Mouse (Mus musculus): ENCODE results near the gene Lrrn3.
A peak's percentile ranks its signal among the peaks of the same experiment; 100 is the strongest.

Lrrn3 gene

DNA sequence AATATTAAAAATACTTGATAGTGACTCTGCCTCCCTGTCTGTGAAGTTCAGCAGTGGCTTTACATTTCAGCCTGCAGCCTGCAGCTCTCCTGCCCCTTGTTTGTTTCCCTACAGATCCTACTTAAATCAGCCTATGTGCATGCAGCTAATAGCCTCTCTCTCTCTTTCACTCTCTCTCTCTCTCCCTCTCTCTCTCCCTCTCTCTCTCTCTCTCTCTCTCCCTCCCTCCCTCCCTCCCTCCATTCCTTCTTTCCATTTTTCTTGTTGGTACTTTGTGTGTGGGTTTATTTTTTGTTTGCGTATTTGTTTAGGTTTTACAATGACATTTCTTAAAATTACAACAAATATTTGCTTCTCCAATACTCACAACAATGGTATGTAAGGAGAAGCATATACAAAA, at the start of gene Lrrn3:
Gene Lrrn3 (minus strand): TSS at position 101 of the 400 bp plus-strand sequence.
- DNase-seq, result no peak

DNA sequence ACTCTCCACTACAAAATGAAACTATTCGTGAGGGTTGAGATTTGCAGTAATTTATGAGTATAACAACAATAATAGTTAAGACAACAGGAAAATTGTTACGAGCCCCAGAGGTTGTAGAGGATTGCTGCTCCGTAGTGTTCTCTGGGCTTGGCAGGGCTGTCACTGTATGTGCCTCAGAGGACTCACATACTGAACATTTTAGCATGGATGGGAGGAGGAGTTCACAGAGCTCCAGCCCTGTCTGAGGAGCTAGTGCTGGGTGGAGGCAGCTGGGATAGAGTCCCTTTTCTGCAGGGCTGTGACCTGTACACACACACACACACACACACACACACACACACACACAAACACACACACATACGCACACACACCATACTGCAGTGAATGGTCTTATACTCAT, 42.2 kb upstream of the Lrrn3 start:
- DNase-seq, result no peak

DNA sequence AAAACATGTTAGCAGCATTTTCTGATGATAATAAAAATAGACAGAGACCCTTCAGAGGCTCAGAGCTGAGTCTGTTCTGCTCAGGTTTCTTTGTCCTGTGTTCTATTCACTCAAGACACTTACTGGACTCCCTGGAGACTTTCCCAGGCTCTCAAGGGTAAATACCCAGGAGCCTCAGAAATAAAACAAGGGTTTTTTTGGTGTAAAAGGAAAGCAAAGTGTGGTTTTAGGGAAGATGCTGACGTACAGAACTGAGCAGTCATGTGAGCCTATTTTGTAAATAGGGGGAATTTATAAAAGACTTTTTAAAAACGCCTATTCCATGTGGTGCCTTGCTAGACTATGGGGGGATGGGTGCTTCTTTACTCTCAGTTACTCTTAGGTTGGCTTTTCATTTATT, 40.5 kb upstream of the Lrrn3 start:
- DNase-seq, result no peak

DNA sequence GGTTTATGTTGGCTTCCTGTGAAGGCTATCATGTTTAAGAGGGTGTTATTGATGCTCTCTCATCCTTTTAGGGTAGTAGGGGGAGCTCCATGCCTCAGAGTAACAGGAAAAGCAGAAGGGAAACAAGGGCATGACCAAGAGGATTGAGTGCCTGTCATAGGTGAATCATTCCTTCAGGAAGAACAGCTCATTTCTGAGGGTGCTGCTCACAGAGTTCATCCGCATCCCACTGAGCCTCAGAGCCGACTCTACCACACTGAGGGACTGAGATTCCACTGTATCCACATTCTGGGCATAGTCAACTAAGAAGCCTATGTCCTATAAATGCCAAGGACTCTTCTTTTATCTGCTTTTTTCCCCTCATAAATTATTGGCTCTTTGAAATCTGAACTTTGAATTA, 35.4 kb upstream of the Lrrn3 start:
- no peak for DNase-seq

DNA sequence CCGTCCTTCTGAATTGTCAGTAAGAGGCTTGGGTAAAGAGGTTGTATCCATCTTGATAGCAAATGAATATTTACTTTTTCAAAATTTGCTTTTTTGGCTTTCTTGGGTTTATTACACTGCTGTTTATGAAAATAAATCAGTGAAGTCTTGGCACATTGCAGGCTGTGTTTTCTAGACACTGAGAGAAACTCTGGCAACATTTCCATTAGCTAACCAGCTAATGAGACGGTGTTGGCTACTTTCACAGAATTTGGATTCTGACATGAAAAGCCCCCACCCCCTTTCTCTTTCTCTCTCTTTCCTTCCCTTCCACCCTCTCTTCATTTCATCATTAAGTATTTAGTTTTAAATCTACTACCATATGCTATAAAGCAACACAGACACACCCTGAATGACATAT, 34.1 kb upstream of the Lrrn3 start:
- no peak for DNase-seq

DNA sequence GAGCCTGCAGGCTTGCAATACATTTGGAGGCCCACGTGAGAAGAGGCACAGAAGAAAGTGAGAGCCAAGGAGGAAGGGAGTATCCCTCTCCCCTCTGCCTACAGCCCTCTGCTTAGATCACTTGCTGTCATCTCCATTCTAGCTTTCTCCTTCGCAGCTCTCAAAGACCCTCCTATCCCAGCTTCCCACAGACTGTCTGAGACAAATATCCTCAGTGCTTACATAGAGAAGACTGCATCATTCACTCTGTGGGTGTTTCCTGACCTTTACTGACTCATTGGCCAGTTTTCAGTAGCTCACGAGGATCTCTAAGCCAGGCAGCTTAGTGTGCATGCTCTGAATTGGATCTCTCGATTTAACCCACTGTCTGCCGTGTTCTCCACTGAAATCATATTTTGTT, 32.7 kb upstream of the Lrrn3 start:
- no peak for DNase-seq

DNA sequence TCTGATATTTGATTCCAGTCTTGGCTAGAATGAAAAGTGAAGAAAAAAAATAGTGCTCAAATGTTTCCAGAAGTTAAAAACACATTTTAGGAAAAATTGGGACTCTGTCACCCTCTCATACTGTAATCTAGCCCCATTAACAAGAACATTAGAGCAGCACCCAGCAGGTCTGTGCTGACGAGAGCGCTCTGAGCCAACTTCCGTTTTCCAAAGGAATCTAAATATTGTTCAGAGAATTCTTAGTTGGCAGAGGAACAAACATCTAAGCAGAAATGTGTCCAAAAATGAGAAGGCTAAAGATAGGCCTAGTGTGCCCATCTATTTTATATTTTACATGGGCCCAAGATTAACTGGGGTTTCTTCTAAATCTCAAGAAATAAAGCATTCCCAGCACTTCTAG, 24.4 kb upstream of the Lrrn3 start:
- DNase-seq, result no peak

DNA sequence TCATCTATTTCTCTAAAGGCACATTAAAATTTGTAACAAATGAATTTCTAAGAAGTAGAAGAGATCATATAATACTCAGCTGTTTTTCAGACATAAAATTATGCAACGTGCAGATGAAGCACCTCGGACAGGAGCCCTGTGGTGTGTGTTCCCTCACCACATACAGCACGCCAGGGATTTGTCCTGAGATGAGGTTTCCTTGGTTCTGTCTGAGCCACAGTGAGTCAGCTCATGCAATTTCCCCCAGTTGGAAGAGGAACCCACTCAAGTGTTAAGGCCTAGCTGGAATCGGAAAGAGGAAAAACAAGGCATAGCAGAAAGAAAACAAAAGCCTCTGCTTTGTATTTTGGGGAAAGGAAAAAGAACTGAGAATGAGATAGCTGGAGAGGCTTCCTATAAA, 22.4 kb upstream of the Lrrn3 start:
- no peak for DNase-seq

DNA sequence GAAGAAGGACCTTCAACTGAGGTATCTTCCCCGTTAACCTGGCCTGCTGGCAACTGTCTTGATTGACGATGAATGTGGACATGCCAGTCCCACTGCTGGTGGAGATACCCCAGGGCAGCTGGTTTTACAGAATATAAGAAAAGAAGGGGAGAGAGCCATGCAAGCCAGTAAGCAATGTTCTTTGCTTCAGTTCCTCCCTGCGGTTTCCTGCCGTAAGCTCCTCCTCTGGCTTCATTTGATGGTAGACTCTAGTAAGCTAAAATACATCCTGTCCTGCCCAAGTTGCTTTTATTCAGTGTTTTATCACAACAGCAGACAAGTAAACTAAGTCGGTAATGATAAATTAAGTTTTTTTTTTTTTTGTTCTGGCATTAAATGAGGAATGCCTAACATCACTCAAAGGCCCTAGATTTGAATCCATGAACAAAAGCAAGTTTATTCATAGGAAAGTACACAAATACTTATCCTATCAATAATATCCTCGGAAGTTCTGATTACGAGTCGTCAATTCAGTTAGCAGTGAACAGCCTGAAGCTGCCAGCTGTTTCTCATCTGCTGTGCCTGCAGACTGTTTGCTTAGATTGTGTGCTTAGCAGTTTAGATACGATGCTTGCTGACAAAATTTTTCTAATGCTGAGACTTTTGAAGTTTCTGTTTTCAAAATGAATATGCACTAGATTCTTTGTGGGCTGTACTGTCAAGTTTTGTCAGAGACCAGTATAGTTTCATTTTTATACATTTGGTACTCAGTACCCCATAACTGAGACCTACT, 14.0 kb upstream of the Lrrn3 start:
- peak; percentile 33 for DNase-seq

DNA sequence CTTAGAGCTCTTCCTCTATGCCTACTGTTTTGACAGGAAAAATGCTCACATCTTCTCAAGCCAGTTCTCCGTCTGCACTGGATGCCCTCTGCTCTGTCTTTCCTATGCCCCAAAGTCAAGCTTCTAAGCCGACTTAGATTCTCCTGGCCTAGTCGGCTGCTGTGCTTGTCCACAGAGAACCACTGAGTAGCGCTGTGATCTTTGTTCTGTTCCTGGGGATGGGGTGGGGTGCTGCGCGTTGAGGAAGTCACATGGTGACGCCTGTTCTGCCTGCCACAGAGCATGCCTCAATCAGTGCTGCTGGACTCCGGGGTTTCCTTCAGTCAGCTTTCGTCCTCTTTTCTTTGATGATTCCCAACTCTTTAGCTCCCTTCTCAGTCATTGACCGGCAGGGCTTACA, 8.4 kb upstream of the Lrrn3 start:
- DNase-seq, result peak; percentile 9

DNA sequence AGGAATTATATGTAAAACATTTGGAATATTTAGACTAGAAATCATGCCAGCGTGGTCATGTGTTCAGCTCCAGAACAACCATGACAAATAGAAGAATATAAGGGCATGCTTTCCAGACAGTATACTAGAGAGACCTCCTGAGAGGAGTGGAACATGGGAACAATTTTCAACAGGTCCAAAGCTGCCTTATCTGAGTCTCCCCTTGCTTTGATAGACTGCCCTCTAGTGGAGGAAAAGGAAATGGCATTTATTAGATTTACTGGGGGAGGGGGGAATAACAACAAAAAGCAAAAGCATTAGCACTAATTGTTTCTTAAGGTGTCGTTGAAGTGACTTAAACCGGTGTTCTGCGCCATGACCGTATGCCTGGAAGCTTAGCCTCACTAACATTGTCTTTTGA, 774 bp upstream of the Lrrn3 start:
- DNase-seq, result peak; percentile 23

DNA sequence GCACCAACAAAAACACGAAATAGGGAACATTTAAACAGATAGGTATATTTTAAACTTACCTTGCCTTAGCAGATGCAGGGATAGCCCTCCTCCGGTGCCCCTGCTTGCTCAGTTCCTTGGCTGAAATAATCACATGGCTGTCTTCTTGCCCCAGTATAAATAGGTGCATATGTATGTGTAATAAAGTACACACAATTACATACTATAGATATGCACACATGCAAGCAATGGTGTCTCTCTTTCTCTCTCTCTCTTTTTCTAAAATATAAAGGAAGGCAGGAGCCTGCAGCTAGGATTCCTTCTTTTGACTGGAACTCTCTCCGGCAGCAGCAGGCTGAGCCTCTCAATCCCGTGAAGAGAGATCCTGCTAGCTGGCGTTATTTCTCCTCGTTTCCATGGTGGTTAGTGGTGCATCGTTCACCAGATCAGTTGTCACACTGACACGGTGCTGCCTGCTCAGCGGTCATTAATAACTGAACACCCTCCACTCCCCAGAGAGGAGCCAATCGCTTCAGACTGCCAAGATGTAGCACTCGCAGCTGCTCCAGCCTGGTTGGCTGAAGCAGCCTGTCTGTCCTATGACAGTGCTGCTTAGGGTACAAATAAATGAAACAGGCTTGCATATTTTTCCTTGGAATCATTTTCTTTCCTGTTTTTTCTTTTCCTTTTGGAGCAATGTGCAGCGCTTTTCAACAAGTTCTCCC, 567 bp downstream of the Lrrn3 start:
- no peak for DNase-seq

DNA sequence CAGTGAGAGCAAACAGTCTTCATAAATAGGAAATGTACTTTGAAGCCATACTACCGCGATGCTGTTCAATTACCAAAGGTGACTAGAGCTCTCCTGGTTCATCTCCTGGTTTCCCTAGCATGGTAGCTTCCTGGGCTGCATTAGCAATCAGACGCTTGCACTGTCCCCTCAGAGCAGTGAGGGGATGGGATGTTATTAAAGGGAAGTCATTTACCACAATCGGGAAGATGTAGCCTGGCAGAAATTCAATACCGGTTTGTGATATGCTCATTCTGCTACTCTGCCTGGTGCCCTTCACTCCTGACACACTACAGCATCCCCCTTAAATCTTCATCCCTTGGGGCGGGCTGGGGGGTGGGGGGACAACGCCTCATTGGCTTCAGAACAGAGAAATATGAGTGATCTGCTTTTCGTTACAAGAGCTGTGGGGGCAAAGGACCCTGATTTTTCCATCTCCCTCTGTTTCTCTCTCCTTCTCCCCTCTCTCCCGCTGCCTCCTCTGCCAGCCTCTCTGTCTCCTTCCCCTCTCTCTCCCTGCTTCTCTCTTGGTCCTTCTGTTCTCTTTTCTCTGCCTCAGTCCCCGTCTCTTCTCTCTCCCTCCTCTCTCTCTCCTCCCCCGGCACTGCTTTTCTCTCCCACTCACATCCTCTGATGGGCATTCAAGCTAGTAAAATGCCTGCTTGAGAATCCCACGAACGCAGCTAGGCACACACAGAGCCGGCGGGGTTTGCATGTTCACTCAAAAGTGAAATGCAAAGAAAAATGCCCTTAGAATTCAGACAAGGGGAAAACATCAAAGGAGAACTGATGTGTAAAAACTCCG, 1.3 kb downstream of the Lrrn3 start:
- no peak for DNase-seq

DNA sequence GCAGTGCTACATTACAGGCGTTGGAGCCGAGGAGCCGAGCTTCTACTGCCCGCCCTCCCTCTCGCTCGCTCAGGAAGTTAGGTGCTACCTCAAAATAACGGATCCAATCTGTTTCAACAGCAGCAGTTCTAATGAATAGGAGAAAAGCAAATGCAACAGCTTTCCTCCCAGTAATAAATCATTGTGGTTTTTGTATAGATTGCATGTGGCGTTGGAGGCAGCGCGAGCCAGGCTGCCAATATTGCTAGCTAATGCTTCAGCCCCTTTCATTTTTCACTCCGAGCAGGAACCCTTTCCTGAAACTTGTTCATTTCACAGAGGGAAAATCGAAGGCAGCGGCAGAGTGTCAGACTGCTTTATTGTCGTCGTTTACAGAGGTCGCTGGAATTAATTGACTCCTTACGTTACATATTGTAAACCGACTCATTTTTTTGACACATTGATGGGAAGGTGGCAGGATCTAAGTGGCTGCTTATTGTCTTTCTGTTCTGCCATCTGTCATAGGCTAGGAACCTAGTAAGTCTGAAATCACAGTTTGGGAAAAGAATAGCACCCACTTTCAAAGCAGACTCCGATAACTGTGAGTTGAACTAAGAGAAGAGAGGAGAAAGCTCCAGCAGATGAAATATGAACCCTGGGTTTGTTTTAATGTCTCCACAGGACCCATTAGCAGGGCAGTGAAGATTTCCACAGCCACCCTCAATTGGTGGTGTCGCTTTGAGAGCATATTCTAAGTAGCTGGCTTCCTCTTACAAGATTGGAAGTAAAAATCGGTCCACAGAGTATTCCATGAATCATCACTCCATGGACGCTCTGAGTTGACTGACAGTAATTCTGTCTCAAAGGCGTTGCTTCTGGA, 2.4 kb downstream of the Lrrn3 start:
- no peak for DNase-seq

DNA sequence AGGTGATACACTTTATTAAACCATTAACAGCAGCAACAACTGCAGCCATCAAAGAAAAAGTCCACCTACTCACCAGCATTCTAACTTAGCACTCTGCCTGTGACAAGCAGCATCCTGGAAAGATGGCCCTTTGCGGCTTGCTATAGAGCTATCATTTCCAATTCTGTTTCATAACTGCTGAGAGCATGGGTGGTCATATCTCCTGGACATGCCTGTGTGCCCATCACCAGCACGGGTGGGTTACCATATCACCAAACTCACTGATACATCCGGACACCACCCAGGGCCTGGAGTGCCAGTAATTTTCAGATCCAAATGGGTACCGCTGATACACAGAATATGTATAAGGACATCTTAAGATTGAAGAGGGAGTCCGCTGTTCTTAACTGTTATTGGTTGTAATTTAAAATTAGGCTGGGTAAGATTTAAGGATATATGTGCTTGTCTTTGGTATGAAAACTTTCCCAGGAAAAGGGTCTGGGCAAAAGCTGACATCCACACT, 3.1 kb downstream of the Lrrn3 start:
- no peak for DNase-seq

DNA sequence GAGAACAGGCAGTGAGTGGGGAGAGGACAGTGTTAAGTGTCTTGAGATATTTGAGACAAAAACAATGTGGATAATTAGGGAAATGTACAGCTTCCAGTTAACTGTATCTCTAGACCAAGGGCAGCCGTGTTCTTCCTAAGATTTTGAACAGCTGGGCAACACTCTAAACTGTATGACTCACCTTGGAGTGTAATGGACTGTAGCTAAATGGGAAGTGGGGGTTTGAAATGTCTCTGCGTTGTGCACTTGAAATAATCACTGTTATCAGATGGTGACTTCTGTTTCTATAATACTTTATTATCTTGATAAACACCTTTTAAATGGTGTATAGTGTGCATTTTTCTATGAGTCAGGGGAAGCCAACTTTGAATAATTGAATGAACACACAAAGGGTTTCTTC, 4.7 kb downstream of the Lrrn3 start:
- no peak for DNase-seq

DNA sequence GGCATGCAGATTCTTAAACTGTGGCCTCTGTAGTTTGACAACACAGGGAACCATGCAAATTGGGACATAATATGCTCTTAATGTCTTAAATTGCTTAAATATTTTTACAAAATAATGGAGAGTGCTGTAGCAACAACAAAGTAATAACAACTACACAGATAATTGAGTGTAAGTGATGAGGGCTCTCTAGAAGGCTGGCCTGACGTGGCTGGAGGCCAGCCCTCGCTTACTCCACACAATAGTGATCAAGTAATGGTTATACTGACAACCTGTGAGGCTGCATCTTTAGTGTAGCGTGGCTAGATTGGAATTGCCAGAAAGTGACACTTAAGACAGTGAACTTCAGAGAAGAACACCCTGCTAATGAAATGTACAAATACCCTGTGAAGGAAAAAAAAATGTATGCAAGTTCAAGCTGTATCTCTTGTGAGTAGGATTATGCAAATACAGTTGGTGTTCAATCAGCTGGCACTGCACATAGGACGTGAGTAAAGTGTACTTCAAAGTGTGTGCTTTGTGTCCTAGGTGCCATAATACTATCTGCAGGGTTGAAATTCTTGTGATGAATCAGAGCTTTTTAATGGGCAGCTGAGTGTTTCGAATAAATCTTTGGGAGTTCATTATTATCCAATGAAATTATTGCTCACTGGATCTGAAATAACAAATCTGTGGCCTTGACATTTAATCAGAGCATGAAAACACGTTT, 17.0 kb downstream of the Lrrn3 start:
- DNase-seq, result no peak

DNA sequence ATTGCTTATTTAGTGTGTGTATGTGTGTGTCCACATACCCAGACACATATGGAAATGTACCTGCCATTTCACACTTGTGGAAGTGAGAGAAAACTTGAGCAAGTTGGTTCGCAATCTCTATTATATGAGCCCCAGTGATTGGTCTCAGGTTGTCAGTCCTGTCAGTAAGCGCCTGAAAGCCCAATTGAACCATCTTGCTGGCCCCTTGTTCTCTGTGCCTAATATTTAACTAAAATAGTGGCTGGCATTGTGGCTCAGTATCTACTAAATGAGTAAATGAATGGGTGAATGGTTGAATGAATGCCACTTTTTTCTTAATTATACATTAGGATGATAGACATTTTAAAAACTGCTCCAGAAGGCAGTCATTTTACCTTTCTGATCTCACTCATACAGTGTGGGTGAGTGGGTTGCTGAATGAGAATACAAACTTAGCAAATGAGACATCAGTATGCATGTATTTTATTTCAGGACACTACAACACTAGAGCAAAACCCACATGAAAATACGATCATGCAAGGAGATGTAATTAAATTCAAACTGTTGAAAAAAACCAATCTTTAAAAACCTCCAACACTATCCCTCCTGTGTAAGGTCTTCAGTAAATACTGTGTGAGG, 17.7 kb downstream of the Lrrn3 start:
- DNase-seq, result no peak

DNA sequence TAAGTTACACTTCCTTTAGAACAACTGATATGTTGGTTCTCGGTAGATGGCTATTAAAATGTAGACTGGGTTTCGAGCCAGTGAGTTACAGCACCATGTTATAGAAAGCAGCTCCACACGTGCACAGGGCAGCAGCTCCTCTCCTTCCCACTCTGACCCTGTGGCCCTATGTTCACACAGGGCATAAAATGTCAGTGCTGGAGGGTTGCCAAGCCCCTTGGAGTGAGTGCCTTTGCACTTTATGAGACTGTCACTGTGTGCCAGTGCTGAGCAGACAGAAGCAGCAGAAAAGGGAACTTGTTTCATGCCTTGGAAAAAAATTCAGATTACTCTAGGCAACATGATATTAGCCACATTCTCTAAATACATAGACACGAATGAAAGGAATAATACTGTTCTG, 47.8 kb downstream of the Lrrn3 start:
- no peak for DNase-seq

DNA sequence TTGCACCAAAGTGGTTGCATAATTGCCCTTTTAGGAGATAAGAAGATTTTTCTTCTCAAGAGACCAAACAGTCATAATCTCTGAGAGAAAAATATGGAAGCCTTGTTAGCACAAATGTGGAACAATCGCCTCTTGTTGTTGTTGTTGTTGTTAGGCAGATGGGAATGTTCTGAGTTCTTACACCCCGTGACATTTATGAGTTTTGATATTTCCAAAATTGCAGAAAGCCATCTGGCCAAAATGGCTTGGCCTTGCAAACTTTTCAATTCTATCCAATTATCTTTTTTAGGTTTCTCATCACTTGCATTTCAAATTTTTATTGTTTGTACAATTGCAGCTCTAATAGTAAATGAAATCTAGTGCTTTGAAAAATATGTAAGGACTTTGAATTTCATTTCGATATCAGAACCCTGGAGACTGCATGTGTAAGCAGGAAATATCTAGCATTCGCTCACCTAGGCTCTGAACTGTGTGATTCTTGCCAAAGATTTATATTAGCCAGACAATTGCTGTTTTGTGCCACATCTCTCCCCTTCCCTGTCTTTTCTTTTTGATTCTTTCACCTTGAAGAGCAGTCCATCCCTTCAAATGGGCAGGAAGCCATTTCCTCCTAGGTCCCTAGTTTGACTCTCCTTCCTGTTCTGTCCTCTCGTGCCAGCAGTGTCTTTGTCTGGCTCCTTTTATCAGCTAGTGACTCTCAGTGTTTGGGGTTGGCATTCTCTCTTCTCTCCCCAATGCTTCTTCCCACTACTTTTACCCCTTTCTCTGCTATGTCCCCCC, 49.8 kb downstream of the Lrrn3 start:
- no peak for DNase-seq

DNA sequence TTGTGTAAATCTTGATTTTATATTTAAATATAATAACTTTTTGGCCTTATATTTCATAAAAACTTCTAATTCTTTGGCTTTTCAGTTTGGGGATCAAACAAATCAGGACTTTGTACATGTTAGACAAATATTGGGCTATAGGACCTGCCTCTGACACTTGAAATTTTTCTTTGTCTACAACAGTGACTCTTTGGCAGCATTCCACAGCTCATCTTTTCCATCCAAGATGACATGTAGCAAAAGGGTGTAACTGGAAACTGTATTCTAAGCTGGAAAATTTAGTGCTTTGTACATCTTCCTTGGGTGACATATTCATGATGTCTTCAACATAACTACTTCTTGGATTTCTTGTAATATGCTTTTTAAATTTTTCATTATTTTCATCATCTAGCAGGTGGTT, 57.4 kb downstream of the Lrrn3 start:
- no peak for DNase-seq
